Mouse (Mus musculus) T-helper 17 cell (primary cell): Measurements from ENCODE around the gene Xab2.

Experiments used
- in situ Hi-C, 2 experiments: fragments of 300-600 bp; cut with MboI, MseI; formaldehyde crosslinking; loops; 1 replicate in 1 of 2; 2 replicates in 1 of 2; pipeline ENCODE4 v1.15.1; 2025; ENCODE audit warnings: high pct_unique_total_duplicates in 2 of 2

Xab2 gene

DNA sequence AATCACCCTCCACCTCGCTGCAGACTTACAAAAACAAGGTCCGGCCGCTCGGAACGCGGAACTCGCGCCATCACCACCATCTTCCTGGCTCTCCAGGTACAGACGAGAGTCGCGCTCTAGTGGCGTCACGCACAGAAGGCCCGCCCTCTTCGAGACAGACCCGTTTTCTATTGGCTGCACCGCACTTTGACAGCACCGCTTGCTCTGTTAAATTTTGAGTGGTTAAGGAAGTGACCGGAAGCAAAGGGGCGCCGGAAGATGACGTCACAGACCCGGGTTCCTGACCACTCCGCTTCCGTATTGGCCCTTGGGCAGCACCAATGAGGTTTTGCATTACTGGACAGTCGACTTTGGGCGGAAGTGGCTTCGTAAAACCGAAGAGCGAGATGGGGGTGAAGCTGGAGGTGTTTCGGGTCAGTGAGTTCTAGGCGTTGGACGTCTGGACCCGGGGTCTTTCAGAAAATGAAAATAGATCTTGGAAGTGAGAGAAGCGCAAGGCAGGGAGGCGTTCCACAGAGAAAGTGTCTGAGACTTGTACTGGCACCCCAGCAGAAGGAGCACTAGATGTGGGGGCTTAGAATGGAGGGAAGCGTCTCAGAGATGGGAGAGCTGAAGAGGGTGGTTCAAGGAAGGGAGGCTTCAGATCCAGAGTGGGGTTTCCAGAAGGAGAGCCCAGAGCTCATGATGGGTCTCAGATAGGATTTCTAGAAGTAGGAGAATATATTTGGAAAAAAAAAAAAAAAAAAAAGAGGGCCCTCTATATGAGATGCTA lies at the start of gene Xab2, which contains the start of gene Pet100:
Gene Xab2 (minus strand): TSS at position 118 of the 772 bp plus-strand sequence.
Gene Pet100 (plus strand): TSS at position 350 of the 772 bp plus-strand sequence.
- in situ Hi-C loops = loop anchor here in 1 of 2 experiments (5.0 to 10.0 kb wide), 2 partner anchors 117 to 546 kb away; partner anchors contain the start of genes Evi5l and Mcoln1

DNA sequence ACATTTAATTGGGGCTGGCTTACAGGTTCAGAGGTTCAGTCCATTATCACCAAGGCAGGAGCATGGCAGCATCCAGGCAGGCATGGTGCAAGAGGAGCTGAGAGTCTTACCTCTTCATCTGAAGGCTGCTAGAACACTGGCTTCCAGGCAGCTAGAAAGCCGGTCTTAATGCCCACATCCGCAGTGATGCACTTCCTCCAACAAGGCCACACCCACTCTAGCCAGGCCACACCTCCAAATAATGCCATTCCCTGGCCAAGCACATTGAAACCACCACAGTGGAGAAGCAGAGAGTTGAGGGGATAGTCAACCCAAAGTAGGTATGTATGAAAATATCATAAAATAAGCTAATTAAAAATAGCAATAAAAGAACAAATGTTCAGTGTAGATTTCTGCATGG lies 49.3 kb upstream of the Xab2 start:
- in situ Hi-C loops = loop anchor here (5.0 kb wide), 3 partner anchors 33 to 203 kb away; partner anchors contain the start of genes Pex11g (in 1 of the 2) and Stxbp2 (in 1 of the 2)

- in situ Hi-C loops = no loop called here
These were observed 44.4 kb upstream of the Xab2 start, which contains the start of gene Mcemp1 for GRCm38 (mm10) chr8:3665507-3665906. Gene Mcemp1, plus strand, starts transcription at chr8:3665754.

DNA sequence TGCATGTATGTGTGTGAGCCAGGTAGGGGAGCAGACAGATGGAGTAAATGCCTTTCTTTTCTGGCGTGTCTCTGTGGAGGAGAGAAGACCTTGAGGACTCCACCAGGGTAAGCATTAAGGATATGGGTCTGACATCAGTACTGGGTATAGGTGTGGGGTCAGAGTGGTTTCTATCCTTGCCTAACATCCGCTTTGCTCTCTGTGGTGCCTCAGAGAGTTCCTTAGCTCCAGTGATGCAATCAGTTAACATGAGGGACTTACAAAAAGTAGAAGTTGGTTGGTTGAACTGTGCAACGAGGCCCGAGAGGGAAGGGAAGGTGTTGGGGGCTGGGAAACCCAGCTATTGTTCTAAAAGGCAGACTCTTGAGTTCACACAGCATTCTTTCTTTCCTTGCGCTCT lies 43.3 kb upstream of the Xab2 start:
- in situ Hi-C loops = loop anchor here in 1 of 2 experiments (5.0 kb wide), 1 partner anchor 392 kb away; no protein-coding TSS in a partner anchor

GRCm38 (mm10) chr8:3660889-3661288 lies 39.8 kb upstream of the Xab2 start:
- in situ Hi-C loops = loop anchor here in 1 of 2 experiments (5.0 kb wide), 1 partner anchor 389 kb away; no protein-coding TSS in a partner anchor

- in situ Hi-C loops = no loop called here
These were observed 35.7 kb upstream of the Xab2 start for GRCm38 (mm10) chr8:3656725-3657381.

- in situ Hi-C loops = no loop called here
These were observed 34.4 kb upstream of the Xab2 start, which contains the start of gene Retn for GRCm38 (mm10) chr8:3655526-3655925. Gene Retn, plus strand, starts transcription at chr8:3655770.

DNA sequence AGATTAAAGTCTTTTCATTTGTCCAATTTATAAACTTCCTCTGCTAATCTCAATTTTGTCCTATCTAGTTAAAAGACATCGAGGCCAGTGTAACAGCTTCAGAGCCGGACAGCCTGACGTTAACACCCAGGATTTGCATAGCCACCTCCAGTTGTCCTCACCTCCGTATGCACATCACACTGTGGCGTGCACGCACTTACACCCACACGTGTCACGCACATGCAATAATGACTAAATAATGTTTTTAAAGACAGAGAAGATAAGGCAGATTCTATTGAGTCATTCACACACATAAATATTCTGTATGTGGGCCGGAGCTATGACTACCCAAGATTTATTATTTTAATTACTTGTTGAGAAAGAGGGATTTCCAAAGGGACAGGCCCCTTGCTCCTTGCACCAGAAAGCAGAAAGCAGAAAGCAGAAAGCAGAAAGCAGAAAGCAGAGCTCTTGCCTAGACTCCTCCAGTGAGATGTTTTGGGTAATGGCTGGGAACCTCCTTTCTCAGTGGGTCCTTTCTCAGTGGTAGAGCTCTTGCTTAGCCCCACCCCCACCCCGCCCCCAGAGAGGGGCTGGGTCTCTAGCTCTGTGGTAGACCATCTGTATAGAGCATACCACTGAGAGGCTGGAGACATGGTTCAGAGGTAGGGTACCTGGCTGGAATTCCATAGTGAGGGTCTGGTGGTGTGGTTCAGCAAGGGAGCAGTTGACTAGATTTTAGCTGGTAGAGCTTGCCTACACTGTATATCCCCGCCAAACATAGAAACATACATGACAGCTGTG lies 33.8 kb upstream of the Xab2 start:
- in situ Hi-C loops = no loop called here

DNA sequence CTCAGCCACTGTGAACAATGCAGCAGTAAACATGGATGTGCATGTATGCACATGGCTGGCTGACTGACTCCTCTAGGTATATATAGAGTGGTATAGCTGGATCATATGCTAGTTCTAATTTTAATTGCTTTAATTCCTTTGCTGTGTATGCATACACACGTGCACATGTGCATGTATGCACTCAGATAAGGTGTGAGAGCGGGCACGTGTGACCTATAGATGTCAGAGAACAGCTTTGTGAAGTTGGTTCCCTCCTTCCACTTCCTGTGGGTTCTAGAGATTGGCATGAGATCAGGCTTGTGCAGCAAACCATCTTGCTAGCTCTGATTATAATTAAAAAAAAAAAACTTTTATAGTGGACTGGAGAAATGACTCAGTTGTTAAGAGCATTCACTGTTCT lies 31.7 kb upstream of the Xab2 start:
- in situ Hi-C loops = no loop called here

DNA sequence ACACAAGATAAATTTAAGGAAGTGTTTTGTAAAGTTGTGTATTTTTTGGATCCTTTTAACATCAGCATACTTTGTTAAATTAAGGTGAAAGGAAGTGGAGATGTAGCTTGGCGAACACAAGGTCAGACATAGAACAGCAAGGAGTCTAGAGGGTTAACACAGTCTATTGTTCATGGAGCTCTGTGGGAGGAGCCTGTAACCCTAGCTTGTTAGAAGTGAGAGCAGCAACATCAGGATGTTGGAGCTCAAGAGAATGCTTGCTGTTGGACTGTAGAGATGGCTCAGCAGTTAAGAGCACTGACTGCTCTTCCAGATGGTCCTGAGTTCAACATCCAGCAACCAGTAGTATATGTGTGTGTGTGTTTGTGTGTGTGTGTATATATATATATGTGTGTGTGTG lies 27.9 kb upstream of the Xab2 start:
- in situ Hi-C loops = no loop called here

- in situ Hi-C loops = no loop called here
These were observed 27.2 kb upstream of the Xab2 start for GRCm38 (mm10) chr8:3648268-3648667.

GRCm38 (mm10) chr8:3647561-3647960 lies 26.4 kb upstream of the Xab2 start:
- in situ Hi-C loops = no loop called here

GRCm38 (mm10) chr8:3646824-3647531 lies 25.9 kb upstream of the Xab2 start:
- in situ Hi-C loops = no loop called here

DNA sequence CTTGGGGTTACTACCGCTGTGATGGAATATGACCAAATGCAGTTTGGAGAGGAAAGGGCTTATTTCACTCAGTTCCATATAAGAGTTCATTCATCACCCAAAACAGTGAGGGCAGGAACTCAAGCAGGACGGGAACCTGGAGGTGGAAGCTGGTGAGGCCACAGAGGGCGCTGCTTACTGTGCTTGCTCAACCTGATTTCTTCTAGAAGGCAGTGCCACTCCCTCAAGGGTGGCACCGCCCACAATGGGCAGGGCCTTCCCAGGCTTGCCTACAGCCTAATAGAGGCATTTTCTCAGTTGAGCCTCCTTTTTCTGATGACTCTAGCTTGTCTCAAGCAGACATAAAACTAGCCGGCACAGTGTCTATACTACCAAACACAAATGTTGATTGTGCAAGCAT lies 24.7 kb upstream of the Xab2 start:
- in situ Hi-C loops = no loop called here

GRCm38 (mm10) chr8:3631478-3631875 lies 10.4 kb upstream of the Xab2 start:
- in situ Hi-C loops = loop anchor here (5.0 to 10.0 kb wide), 4 partner anchors 41 to 1043 kb away; partner anchors contain the start of genes Evi5l (in 1 of the 2), Fcor (in 1 of the 2), Gm49320 (in 1 of the 2) and Map2k7 (in 1 of the 2)

DNA sequence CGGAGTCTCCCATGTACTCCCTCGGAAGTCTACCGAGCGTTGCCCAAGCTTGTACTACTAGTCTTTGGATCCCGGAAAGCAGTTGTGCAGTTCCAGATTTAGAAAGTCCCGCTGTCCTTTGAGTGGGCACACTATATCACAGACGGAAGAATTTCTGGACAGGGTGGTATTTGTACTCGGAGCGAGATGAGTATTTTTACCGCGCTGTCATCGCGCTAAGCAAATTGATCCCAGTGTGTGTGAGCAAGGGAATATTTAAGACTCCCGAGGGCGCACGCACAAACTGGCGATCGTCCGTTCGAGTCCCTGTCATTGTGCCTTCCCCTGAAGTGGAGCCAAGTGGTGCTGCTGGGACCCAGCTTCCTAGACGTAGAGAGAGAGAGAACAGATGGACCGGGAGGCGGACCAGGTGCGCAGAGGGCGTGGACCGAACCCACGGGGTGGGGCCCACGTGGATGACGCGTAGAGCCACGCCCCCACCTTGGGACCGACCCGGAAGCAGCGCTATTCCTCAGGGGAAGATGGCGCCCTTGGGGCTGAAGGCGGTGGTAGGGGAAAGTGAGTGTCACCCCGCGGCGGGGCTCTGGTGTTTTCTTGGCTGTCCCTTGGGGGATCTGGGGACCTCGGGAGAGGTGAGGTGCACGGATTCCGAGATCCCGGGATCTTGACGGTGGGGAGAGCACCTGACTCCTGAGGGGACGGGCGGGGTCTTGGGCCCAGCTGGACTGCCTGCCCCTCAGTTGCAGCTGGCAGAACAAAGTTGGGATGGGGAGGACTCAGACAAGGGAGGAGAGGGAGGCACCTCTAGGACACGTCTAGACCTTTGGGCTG lies 9.7 kb upstream of the Xab2 start, which contains the start of gene Stxbp2:
Gene Stxbp2 (plus strand): TSS at position 309 of the 831 bp plus-strand sequence.
- in situ Hi-C loops = loop anchor here (5.0 to 10.0 kb wide), 4 partner anchors 41 to 1044 kb away; partner anchors contain the start of genes Evi5l (in 1 of the 2), Fcor (in 1 of the 2), Gm49320 (in 1 of the 2) and Map2k7 (in 1 of the 2)

DNA sequence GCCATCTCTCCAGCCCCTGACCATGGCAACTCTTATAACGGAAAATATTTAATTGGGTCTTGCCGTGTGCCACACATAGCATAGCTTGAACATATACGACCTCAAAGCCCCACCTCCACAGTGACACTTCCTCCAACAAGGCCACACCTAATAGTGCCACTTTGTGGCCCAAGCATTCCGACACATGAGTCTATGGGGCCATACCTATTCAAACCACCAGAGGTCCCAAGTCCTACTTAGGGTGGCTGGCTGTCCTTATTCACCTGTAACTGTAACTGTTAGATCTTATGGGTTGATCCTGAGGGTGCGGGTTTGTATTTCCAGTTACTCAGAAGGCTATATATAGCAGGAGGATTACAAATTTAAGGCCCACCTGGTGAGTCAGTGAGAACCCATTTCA lies 6.9 kb upstream of the Xab2 start:
- in situ Hi-C loops = loop anchor here in 1 of 2 experiments (10.0 kb wide), 1 partner anchor 123 kb away; the partner anchor contains the start of gene Mcoln1

DNA sequence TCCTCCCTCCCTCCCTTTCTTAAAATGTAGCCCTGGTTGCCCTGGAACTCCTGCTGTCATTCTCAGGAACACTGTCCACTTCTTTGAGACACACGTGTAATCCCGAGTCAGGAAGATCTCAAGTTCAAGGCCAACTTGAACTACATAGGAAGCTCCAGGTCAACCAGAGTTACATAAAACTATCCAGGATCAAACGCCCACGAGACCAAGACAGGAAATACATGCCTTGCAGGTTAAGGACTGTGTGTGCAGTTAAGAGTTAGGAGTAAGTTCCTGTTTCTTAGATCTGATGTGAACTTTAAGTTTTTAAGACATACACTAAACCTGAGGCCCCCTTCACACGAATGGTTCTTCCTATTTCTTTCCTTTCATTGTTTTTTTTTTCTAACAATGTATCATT lies 5.9 kb upstream of the Xab2 start:
- in situ Hi-C loops = loop anchor here in 1 of 2 experiments (10.0 kb wide), 1 partner anchor 122 kb away; the partner anchor contains the start of gene Mcoln1

DNA sequence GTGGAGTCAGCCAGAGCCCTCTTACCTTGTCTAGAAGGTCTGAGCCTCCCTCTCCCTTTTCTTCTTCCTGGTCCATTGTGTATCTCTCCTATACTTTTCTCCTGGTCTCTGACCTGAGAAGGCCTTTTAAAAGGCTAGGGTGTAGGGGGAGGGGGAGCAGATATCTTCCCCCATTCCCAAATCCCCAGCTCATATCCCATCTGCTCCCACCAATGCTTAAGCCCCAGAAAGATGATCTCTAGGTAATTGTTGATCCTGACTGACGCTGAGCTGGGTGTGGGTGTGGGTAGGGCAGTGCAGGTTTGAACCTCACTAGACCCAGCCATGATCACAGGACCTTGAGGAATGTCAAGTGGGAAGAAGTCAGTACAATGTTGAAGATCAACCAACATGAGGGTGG lies 4.3 kb upstream of the Xab2 start, which contains the start of gene Pcp2:
Gene Pcp2 (minus strand): TSS at position 101 of the 400 bp plus-strand sequence.
- in situ Hi-C loops = loop anchor here in 1 of 2 experiments (10.0 kb wide), 1 partner anchor 121 kb away; the partner anchor contains the start of gene Mcoln1
